Mouse (Mus musculus): ENCODE data around the gene 2210016L21Rik. TPM values are rescaled to one million over a fixed set of nuclear protein-coding genes. Genes with fewer than 3 reads are reported as not detected.

The 2210016L21Rik gene
- polyA plus RNA-seq, 1 experiment, result 17.9 TPM

GRCm38 (mm10) chr5:114980122-114980748 is 38.3 kb downstream of the 2210016L21Rik start:
- Histone ChIP-seq H3K4me3 (ENCODE audit: extremely low read depth, insufficient read depth, insufficient read length) (no peak overlapping the region), H3K36me3 (ENCODE audit: control insufficient read depth, insufficient read depth, low read length) (no peaks in the 10 kb centered on the region), H3K4me1 (ENCODE audit: control insufficient read depth, insufficient read depth, insufficient read length) (peaks cover 5% of the 10 kb centered on the region; the same call in 1 of the 2 replicates), H3K27me3 (ENCODE audit: control insufficient read depth, insufficient read depth, low read length) (no peaks in the 10 kb centered on the region), H3K27ac (ENCODE audit: insufficient read depth, low read length) (no peak overlapping the region; the same call in 1 of the 2 replicates)
- TF ChIP-seq CTCF (IDR thresholded peaks at IDR 0.05; ENCODE audit: extremely low read depth, insufficient read depth, insufficient read length, insufficient replicate concordance), result no peak
- TF ChIP-seq POLR2A (IDR thresholded peaks at IDR 0.05; ENCODE audit: low read depth, low read length), result no peak
- DNase-seq (ENCODE audit: low read depth in 1 of 2, low spot score in 2 of 2), result no peak
- 55% methylated on average over 16 of the region's 16 CpGs for WGBS

- Histone ChIP-seq H3K27ac (ENCODE audit: insufficient read depth, low read length) (no peak overlapping the region), H3K27me3 (ENCODE audit: control insufficient read depth, insufficient read depth, low read length) (no peaks in the 10 kb centered on the region), H3K4me1 (ENCODE audit: control insufficient read depth, insufficient read depth, insufficient read length) (peaks cover 5% of the 10 kb centered on the region; the same call in 1 of the 2 replicates), H3K4me3 (ENCODE audit: extremely low read depth, insufficient read depth, insufficient read length) (no peak overlapping the region), H3K36me3 (ENCODE audit: control insufficient read depth, insufficient read depth, low read length) (no peaks in the 10 kb centered on the region)
- WGBS, result 72% methylated on average over 15 of the region's 15 CpGs
- DNase-seq (ENCODE audit: low read depth in 1 of 2, low spot score in 2 of 2), result no peak
- TF ChIP-seq POLR2A (IDR thresholded peaks at IDR 0.05; ENCODE audit: low read depth, low read length) (no peak), CTCF (IDR thresholded peaks at IDR 0.05; ENCODE audit: extremely low read depth, insufficient read depth, insufficient read length, insufficient replicate concordance) (no peak)
Measured at GRCm38 (mm10) chr5:114982001-114982400, 40.0 kb downstream of the 2210016L21Rik start.

- DNase-seq (ENCODE audit: low read depth in 1 of 2, low spot score in 2 of 2), result no peak
- no peak for TF ChIP-seq CTCF (IDR thresholded peaks at IDR 0.05; ENCODE audit: extremely low read depth, insufficient read depth, insufficient read length, insufficient replicate concordance)
- TF ChIP-seq POLR2A (IDR thresholded peaks at IDR 0.05; ENCODE audit: low read depth, low read length), result no peak
- no peaks in the 10 kb centered on the region for H3K27me3 ChIP-seq (ENCODE audit: control insufficient read depth, insufficient read depth, low read length)
Measured at GRCm38 (mm10) chr5:114985074-114985473, 43.1 kb downstream of the 2210016L21Rik start.

GRCm38 (mm10) chr5:114996447-114996846 is 54.5 kb downstream of the 2210016L21Rik start:
- Histone ChIP-seq H3K36me3 (ENCODE audit: control insufficient read depth, insufficient read depth, low read length) (no peaks in the 10 kb centered on the region), H3K27me3 (ENCODE audit: control insufficient read depth, insufficient read depth, low read length) (no peaks in the 10 kb centered on the region), H3K27ac (ENCODE audit: insufficient read depth, low read length) (no peak overlapping the region), H3K4me3 (ENCODE audit: extremely low read depth, insufficient read depth, insufficient read length) (no peak overlapping the region; the same call in 1 of the 2 replicates), H3K4me1 (ENCODE audit: control insufficient read depth, insufficient read depth, insufficient read length) (no peaks in the 10 kb centered on the region)
- WGBS, result 67% methylated on average over 16 of the region's 16 CpGs
- no peak for DNase-seq (ENCODE audit: low read depth in 1 of 2, low spot score in 2 of 2)
- TF ChIP-seq CTCF (IDR thresholded peaks at IDR 0.05; ENCODE audit: extremely low read depth, insufficient read depth, insufficient read length, insufficient replicate concordance), result no peak
- no peak for TF ChIP-seq POLR2A (IDR thresholded peaks at IDR 0.05; ENCODE audit: low read depth, low read length)

More at GRCm38 (mm10) chr5:114985074-114985473, 43.1 kb downstream of the 2210016L21Rik start:
- Histone ChIP-seq H3K4me1 (ENCODE audit: control insufficient read depth, insufficient read depth, insufficient read length) (no peaks in the 10 kb centered on the region), H3K36me3 (ENCODE audit: control insufficient read depth, insufficient read depth, low read length) (no peaks in the 10 kb centered on the region), H3K4me3 (ENCODE audit: extremely low read depth, insufficient read depth, insufficient read length) (no peak overlapping the region), H3K27ac (ENCODE audit: insufficient read depth, low read length) (no peak overlapping the region)

GRCm38 (mm10) chr5:114997327-114997726 is 55.4 kb downstream of the 2210016L21Rik start:
- Histone ChIP-seq H3K36me3 (ENCODE audit: control insufficient read depth, insufficient read depth, low read length) (no peaks in the 10 kb centered on the region), H3K27ac (ENCODE audit: insufficient read depth, low read length) (no peak overlapping the region), H3K4me1 (ENCODE audit: control insufficient read depth, insufficient read depth, insufficient read length) (no peaks in the 10 kb centered on the region), H3K27me3 (ENCODE audit: control insufficient read depth, insufficient read depth, low read length) (no peaks in the 10 kb centered on the region), H3K4me3 (ENCODE audit: extremely low read depth, insufficient read depth, insufficient read length) (no peak overlapping the region)
- DNase-seq (ENCODE audit: low read depth in 1 of 2, low spot score in 2 of 2), result no peak
- TF ChIP-seq POLR2A (IDR thresholded peaks at IDR 0.05; ENCODE audit: low read depth, low read length) (no peak), CTCF (IDR thresholded peaks at IDR 0.05; ENCODE audit: extremely low read depth, insufficient read depth, insufficient read length, insufficient replicate concordance) (no peak)
- 45% methylated on average over 6 of the region's 6 CpGs for WGBS

Other genes with a start within 250 kb of the 2210016L21Rik start
- gene Tchp, start 234.4 kb upstream of the 2210016L21Rik start, polyA plus RNA-seq (2012; rRNA removed), result 14.1 and 14.5 TPM in 2 replicates
- gene Ankrd13a, start 167.5 kb upstream of the 2210016L21Rik start, polyA plus RNA-seq (2012; rRNA removed), result 69.3 and 84.0 TPM in 2 replicates
- gene Git2, start 166.6 kb upstream of the 2210016L21Rik start, polyA plus RNA-seq (2012; rRNA removed), result 71.6 and 92.1 TPM in 2 replicates
- 24.1 and 38.5 TPM in 2 replicates for gene 1500011B03Rik, start 118.7 kb upstream of the 2210016L21Rik start, polyA plus RNA-seq (2012; rRNA removed)
- 0.05 TPM in 1 of 2 replicates, not detected in the other for gene 4930519G04Rik, start 88.5 kb upstream of the 2210016L21Rik start, polyA plus RNA-seq (2012; rRNA removed)
- not detected in 2 replicates for gene Gm9936, start 83.5 kb upstream of the 2210016L21Rik start, polyA plus RNA-seq (2012; rRNA removed)
- 5.6 and 5.8 TPM in 2 replicates for gene Oasl2, start 45.2 kb upstream of the 2210016L21Rik start, polyA plus RNA-seq (2012; rRNA removed)
- 10.1 and 12.6 TPM in 2 replicates for gene Oasl1, start 18.9 kb upstream of the 2210016L21Rik start, polyA plus RNA-seq (2012; rRNA removed)
- 0.20 and 0.22 TPM in 2 replicates for gene Hnf1a, start 28.9 kb downstream of the 2210016L21Rik start, polyA plus RNA-seq (2012; rRNA removed)
- gene Sppl3, start 69.0 kb downstream of the 2210016L21Rik start, polyA plus RNA-seq (2012; rRNA removed), result 47.7 and 55.6 TPM in 2 replicates
- gene Gm10401, start 156.1 kb downstream of the 2210016L21Rik start, polyA plus RNA-seq (2012; rRNA removed), result not detected in 2 replicates
- gene Acads, start 177.2 kb downstream of the 2210016L21Rik start, polyA plus RNA-seq (2012; rRNA removed), result 30.6 and 33.4 TPM in 2 replicates
- 38.7 and 44.4 TPM in 2 replicates for gene Unc119b, start 192.8 kb downstream of the 2210016L21Rik start, polyA plus RNA-seq (2012; rRNA removed)
- gene Mlec, start 216.0 kb downstream of the 2210016L21Rik start, polyA plus RNA-seq (2012; rRNA removed), result 39.1 and 44.0 TPM in 2 replicates

All from spleen, adult 2 months (tissue).